Comparison of ENCODE assay signal across 31 mouse cellular contexts in genomic region chr16:48833626-48834025, GRCm38 (mm10). TPM values are rescaled to one million over a fixed set of nuclear protein-coding genes. Genes with fewer than 3 reads are reported as not detected.
"Had no signal": no experiment of that assay in that cellular context is flagged by ENCODE, and none has a peak within 500 bp of the region (broad histone marks: within the 10 kb centered on the region; RNA-seq: fewer than 3 reads in every experiment).

No protein-coding gene starts in this region.

RNA-seq across cellular contexts. Expression of gene Retnla, which starts 8.7 kb away (rescaled TPM):
- total RNA-seq: gastrocnemius, postnatal 4 days; layer of hippocampus, adult 2 months; layer of hippocampus, postnatal 10 days; layer of hippocampus, postnatal 25 days; left cerebral cortex, adult 2 months; left cerebral cortex, postnatal 36 days had no signal
- polyA plus RNA-seq: heart, embryonic 11.5 days; heart, embryonic 13.5 days; hindbrain, embryonic 10.5 days; hindbrain, embryonic 12.5 days; hindbrain, embryonic 14.5 days; hindbrain, embryonic 16.5 days; inflammation-experienced regulatory T-cells, adult 6 months; intestine, embryonic 15.5 days; intestine, postnatal 0 days; kidney, embryonic 14.5 days; limb, embryonic 10.5 days; limb, embryonic 12.5 days; limb, embryonic 14.5 days; liver, embryonic 12.5 days; liver, embryonic 14.5 days had no signal

RNA-seq across cellular contexts. Expression of gene Retnlb, which starts 17.0 kb away (rescaled TPM):
- total RNA-seq: gastrocnemius, adult 2 months; gastrocnemius, postnatal 10 days; gastrocnemius, postnatal 25 days; gastrocnemius, postnatal 4 days; heart, adult 18-20 months; heart, postnatal 14 days; heart, postnatal 36 days; layer of hippocampus, adult 2 months; layer of hippocampus, postnatal 10 days; layer of hippocampus, postnatal 25 days; left cerebral cortex, adult 2 months; left cerebral cortex, postnatal 14 days; left cerebral cortex, postnatal 36 days had no signal
- polyA plus RNA-seq: heart, embryonic 11.5 days; heart, embryonic 13.5 days; heart, embryonic 15.5 days; heart, postnatal 0 days; hindbrain, embryonic 10.5 days; hindbrain, embryonic 12.5 days; hindbrain, embryonic 14.5 days; hindbrain, embryonic 16.5 days; inflammation-experienced regulatory T-cells, adult 6 months; intestine, embryonic 15.5 days; kidney, embryonic 14.5 days; kidney, embryonic 16.5 days; limb, embryonic 10.5 days; limb, embryonic 12.5 days; limb, embryonic 14.5 days; liver, embryonic 12.5 days; liver, embryonic 14.5 days had no signal

RNA-seq across cellular contexts. Expression of gene Retnlg, which starts 38.8 kb away (rescaled TPM):
- total RNA-seq: gastrocnemius, postnatal 25 days; heart, adult 18-20 months; layer of hippocampus, adult 2 months; layer of hippocampus, postnatal 10 days; layer of hippocampus, postnatal 25 days; left cerebral cortex, postnatal 14 days; left cerebral cortex, postnatal 36 days had no signal
- polyA plus RNA-seq: heart, embryonic 11.5 days; heart, embryonic 13.5 days; hindbrain, embryonic 10.5 days; inflammation-experienced regulatory T-cells, adult 6 months; kidney, embryonic 14.5 days; limb, embryonic 10.5 days; limb, embryonic 12.5 days had no signal
